Mouse (Mus musculus) forebrain, postnatal 0 days (tissue): Measurements from ENCODE around the gene Gfod2. TPM values are rescaled to one million over a fixed set of nuclear protein-coding genes. Genes with fewer than 3 reads are reported as not detected.
A peak's percentile ranks its signal among the peaks of the same experiment; 100 is the strongest.

Experiments used
- ATAC-seq: fragments of 200-750 bp; cut with Nextera tagmentation; 2 replicates; pipeline ENCODE4 v1.8.0; 2017; ENCODE audit warnings: mild to moderate bottlenecking, moderate library complexity
- DNase-seq: peaks from one replicate; pipeline ENCODE4 v3.0.0-alpha.2; 2015
- H3K27ac ChIP-seq: fragments of 300-500 bp; sonication (generic); 2 replicates; pipeline ENCODE4 v1.5.1; 2014; ENCODE audit warnings: low read depth, mild to moderate bottlenecking, antibody characterized with exemption, low read length, moderate library complexity, mixed read lengths
- H3K27me3 ChIP-seq: fragments of 300-500 bp; sonication (generic); 2 replicates; pipeline ENCODE4 v1.6.1; 2014; ENCODE audit warnings: mild to moderate bottlenecking, low read length, mixed read lengths; ENCODE audit not compliant: insufficient read depth
- H3K36me3 ChIP-seq: fragments of 300-500 bp; sonication (generic); 2 replicates; pipeline ENCODE4 v1.6.1; 2014; ENCODE audit warnings: mild to moderate bottlenecking, moderate library complexity; ENCODE audit not compliant: insufficient read depth
- H3K4me1 ChIP-seq: fragments of 300-500 bp; sonication (generic); 2 replicates; pipeline ENCODE4 v1.6.1; 2014; ENCODE audit warnings: antibody characterized with exemption; ENCODE audit not compliant: insufficient read depth
- H3K4me2 ChIP-seq: fragments of 300-500 bp; sonication (generic); 2 replicates; pipeline ENCODE4 v1.6.1; 2014; ENCODE audit warnings: low read depth, mild to moderate bottlenecking, moderate library complexity
- H3K4me3 ChIP-seq: fragments of 300-500 bp; sonication (generic); 2 replicates; pipeline ENCODE4 v1.5.1; 2014; ENCODE audit warnings: low read depth, low read length, mixed read lengths
- H3K9ac ChIP-seq: fragments of 300-500 bp; sonication (generic); 2 replicates; pipeline ENCODE4 v1.6.1; 2014; ENCODE audit warnings: mild to moderate bottlenecking
- H3K9me3 ChIP-seq: fragments of 300-500 bp; sonication (generic); 2 replicates; pipeline ENCODE4 v1.6.1; 2016; ENCODE audit warnings: low read length
- CTCF ChIP-seq: sonication (generic); IDR thresholded peaks from 2 replicates; pipeline ENCODE4 v1.5.1; 2016; ENCODE audit warnings: antibody characterized with exemption, control low read depth, low read depth
- WGBS: fragments of 180-500 bp; shearing (Covaris S2); extraction: QIAGEN DNeasy Blood & Tissue Kit; methylation state at CpG from one replicate; pipeline ENCODE4 v1.1.7; 2014; 5-methylcytosine and 5-hydroxymethylcytosine counted together
- polyA plus RNA-seq: library from polyadenylated mRNA; unstranded; fragments of >200 nt; fragmentation: Nextera tagmentation; extraction: Ambion mirVana; gene quantifications from 2 replicates; pipeline ENCODE4 v1.2.1, GENCODE M21; 2015
- total RNA-seq: library from RNA; depleted of rRNA; stranded (reverse); fragments of >200 nt; gene quantifications from 2 replicates; pipeline ENCODE4 v1.2.3, GENCODE M21; 2014

The Gfod2 gene
- total and polyA plus RNA-seq, 2 experiments from 2014 or later = 51.2 to 71.2 TPM

DNA sequence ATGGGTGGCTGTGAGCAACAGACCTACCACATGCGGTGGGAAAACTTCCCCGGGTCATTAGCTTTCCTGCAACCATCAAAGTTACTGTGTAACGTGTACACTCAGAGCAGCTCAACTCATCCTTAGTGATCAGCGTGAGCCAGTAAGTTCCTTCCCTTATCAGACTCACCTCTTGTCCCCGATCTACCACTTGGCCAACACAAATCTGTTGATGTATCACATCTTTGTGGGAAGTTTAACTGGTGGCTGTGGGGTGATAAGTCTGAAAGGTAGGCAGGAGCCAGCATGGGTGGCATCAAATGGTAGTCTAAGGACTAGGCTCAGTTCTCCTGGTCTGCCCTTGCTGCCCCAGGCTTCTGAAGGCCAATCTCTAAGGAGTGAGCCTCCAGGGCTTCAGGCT, 26.3 kb downstream of the Gfod2 start:
- no peak overlapping the region for H3K4me2 ChIP-seq
- no peaks in the 10 kb centered on the region for H3K4me1 ChIP-seq
- ATAC-seq (no peak), DNase-seq (no peak)
- no peak overlapping the region for H3K4me3 ChIP-seq
- no peaks in the 10 kb centered on the region for H3K9me3 ChIP-seq
- H3K36me3 ChIP-seq = peaks cover 13% of the 10 kb centered on the region
- no peak overlapping the region for H3K27ac ChIP-seq
- no peak overlapping the region for H3K9ac ChIP-seq
- 97% methylated on average over 5 of the region's 5 CpGs for WGBS
- H3K27me3 ChIP-seq = no peaks in the 10 kb centered on the region
- TF ChIP-seq CTCF = no peak

DNA sequence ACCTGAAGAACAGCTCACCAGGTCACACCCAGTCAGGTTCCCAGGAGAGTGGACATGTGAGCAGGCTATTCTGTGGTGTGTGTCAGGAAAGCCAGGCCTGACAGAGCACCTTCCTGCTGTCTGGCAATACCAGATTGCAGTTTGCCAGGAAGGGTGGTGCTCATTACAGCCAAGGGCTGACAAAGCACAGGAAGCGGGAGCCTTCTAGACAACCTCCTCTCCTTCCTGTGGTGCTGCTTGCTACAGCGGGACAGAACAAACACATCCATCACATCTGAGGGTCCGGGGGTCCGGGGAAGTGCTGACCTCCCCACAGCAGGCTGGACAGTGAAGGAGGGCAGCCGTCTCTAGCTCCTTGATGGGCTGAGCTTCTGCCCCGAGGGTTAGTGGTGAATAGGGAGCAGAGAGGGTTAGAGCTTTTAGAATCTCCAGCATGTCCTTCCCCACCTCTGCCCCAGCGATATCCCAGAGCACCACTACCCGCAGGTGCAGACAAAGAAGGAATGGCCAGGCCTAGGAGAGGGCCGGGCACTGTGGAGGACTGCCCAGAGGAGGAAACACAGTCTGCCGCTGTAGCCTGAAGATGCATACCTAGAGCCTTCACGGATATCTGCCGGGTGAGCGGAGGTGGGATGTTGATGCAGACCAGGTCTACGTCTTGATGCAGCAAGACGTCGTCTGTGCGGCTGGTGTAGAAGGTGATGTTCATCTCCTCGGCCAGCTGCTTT, 30.9 kb downstream of the Gfod2 start:
- no peaks in the 10 kb centered on the region for H3K9me3 ChIP-seq
- H3K27ac ChIP-seq = no peak overlapping the region
- H3K4me1 ChIP-seq = no peaks in the 10 kb centered on the region
- no peak for DNase-seq
- peaks cover 41% of the 10 kb centered on the region for H3K36me3 ChIP-seq
- H3K9ac ChIP-seq = no peak overlapping the region
- H3K4me2 ChIP-seq = no peak overlapping the region
- TF ChIP-seq CTCF = no peak
- no peak for ATAC-seq
- no peaks in the 10 kb centered on the region for H3K27me3 ChIP-seq
- no peak overlapping the region for H3K4me3 ChIP-seq
- 87% methylated on average over 18 of the region's 18 CpGs for WGBS

- WGBS = 86% methylated on average over 5 of the region's 5 CpGs
- DNase-seq = no peak
- Histone ChIP-seq H3K27me3 (no peaks in the 10 kb centered on the region), H3K9me3 (no peaks in the 10 kb centered on the region), H3K4me1 (no peaks in the 10 kb centered on the region), H3K4me3 (no peak overlapping the region), H3K36me3 (peaks cover 41% of the 10 kb centered on the region), H3K4me2 (no peak overlapping the region), H3K9ac (no peak overlapping the region), H3K27ac (no peak overlapping the region)
- no peak for TF ChIP-seq CTCF
- no peak for ATAC-seq
Observed at GRCm38 (mm10) chr8:105725726-105726125, 32.7 kb downstream of the Gfod2 start.

GRCm38 (mm10) chr8:105722861-105723260, 35.6 kb downstream of the Gfod2 start:
- Histone ChIP-seq H3K9me3 (no peaks in the 10 kb centered on the region), H3K4me3 (no peak overlapping the region), H3K36me3 (peaks cover 35% of the 10 kb centered on the region), H3K27me3 (no peaks in the 10 kb centered on the region), H3K4me1 (no peaks in the 10 kb centered on the region), H3K9ac (no peak overlapping the region), H3K27ac (no peak overlapping the region), H3K4me2 (no peak overlapping the region)
- WGBS = 90% methylated on average over 9 of the region's 9 CpGs
- ATAC-seq (no peak), DNase-seq (no peak)
- TF ChIP-seq CTCF = no peak

- no peaks in the 10 kb centered on the region for H3K9me3 ChIP-seq
- no peak for TF ChIP-seq CTCF
- H3K27ac ChIP-seq = no peak overlapping the region
- no peak for ATAC-seq
- H3K4me2 ChIP-seq = no peak overlapping the region
- H3K27me3 ChIP-seq = no peaks in the 10 kb centered on the region
- 87% methylated on average over 4 of the region's 4 CpGs for WGBS
- peaks cover 32% of the 10 kb centered on the region for H3K36me3 ChIP-seq
- no peaks in the 10 kb centered on the region for H3K4me1 ChIP-seq
- H3K4me3 ChIP-seq = no peak overlapping the region
- no peak for DNase-seq
- H3K9ac ChIP-seq = no peak overlapping the region
Observed at GRCm38 (mm10) chr8:105719637-105720036, 38.8 kb downstream of the Gfod2 start.

- TF ChIP-seq CTCF = 0 out of 2 replicates have a peak, but pooled peaks have one; percentile 10
- DNase-seq = no peak
- H3K4me1 ChIP-seq = no peaks in the 10 kb centered on the region
- no peaks in the 10 kb centered on the region for H3K9me3 ChIP-seq
- 96% methylated on average over 15 of the region's 15 CpGs for WGBS
- H3K9ac ChIP-seq = no peak overlapping the region
- H3K27ac ChIP-seq = no peak overlapping the region
- peaks cover 19% of the 10 kb centered on the region for H3K36me3 ChIP-seq
- no peaks in the 10 kb centered on the region for H3K27me3 ChIP-seq
- no peak overlapping the region for H3K4me2 ChIP-seq
- no peak for ATAC-seq
- no peak overlapping the region for H3K4me3 ChIP-seq
Observed at GRCm38 (mm10) chr8:105716302-105716945, 42.0 kb downstream of the Gfod2 start.

DNA sequence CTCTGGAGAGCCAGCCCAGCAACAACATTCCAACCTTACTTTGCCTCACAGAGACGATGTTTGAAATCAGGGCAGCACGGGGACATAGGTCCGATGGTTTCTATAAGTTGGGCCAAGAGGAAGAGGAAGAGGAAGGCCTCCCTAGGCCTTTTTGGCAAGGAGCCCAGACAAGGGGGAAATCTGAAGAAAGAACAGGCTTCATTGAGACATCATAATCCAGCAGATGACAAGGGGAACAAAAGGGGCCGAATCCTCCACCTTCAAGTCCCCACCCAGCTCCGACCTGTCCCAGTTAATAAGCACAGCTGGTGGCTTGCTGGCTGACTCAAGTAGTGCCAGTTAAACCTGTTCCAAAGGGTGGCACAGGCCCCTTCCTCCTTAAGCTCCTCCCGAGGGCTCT, 43.4 kb downstream of the Gfod2 start:
- Histone ChIP-seq H3K9ac (no peak overlapping the region), H3K4me3 (no peak overlapping the region), H3K27ac (no peak overlapping the region), H3K36me3 (peaks cover 19% of the 10 kb centered on the region), H3K9me3 (no peaks in the 10 kb centered on the region), H3K4me2 (no peak overlapping the region), H3K27me3 (no peaks in the 10 kb centered on the region), H3K4me1 (no peaks in the 10 kb centered on the region)
- 68% methylated on average over 6 of the region's 6 CpGs for WGBS
- no peak for ATAC-seq
- no peak for TF ChIP-seq CTCF
- DNase-seq = no peak
